Mouse (Mus musculus) hindbrain, embryonic 16.5 days (tissue): ENCODE measurements at regions not wholly inside any gene's neighbourhood (a gene's known extent, or its start where the extent isn't known, plus 50 kb on each side); places are given as distances from the start of the nearest gene placed in this dataset.

Source experiments
- ATAC-seq: fragments of 200-750 bp; cut with Nextera tagmentation; 2 replicates; pipeline ENCODE4 v1.8.0; 2017; ENCODE audit warnings: moderate TSS enrichment, moderate library complexity
- H3K27ac ChIP-seq: fragments of 300-500 bp; sonication (generic); 2 replicates; pipeline ENCODE4 v1.5.1; 2014; ENCODE audit warnings: low read depth, mild to moderate bottlenecking, control low read depth, low read length, moderate library complexity
- H3K27me3 ChIP-seq: fragments of 300-500 bp; sonication (generic); replicated peaks from 2 replicates; pipeline ENCODE4 v1.6.1; 2014; ENCODE audit warnings: low read length; ENCODE audit not compliant: control insufficient read depth, insufficient read depth
- H3K36me3 ChIP-seq: fragments of 300-500 bp; sonication (generic); 2 replicates; pipeline ENCODE4 v1.6.1; 2014; ENCODE audit warnings: mild to moderate bottlenecking, low read length, moderate library complexity, mixed read lengths; ENCODE audit not compliant: control insufficient read depth, insufficient read depth
- H3K4me1 ChIP-seq: fragments of 300-500 bp; sonication (generic); 2 replicates; pipeline ENCODE4 v1.6.1; 2014; ENCODE audit warnings: low read depth, low read length; ENCODE audit not compliant: control insufficient read depth, insufficient read depth
- H3K4me2 ChIP-seq: fragments of 300-500 bp; sonication (generic); 2 replicates; pipeline ENCODE4 v1.6.1; 2014; ENCODE audit warnings: mild to moderate bottlenecking, low read length, control low read depth, moderate library complexity
- H3K4me3 ChIP-seq: fragments of 300-500 bp; sonication (generic); 2 replicates; pipeline ENCODE4 v1.5.1; 2014; ENCODE audit warnings: mild to moderate bottlenecking, low read length, control low read depth, moderate library complexity
- H3K9ac ChIP-seq: fragments of 300-500 bp; sonication (generic); 2 replicates; pipeline ENCODE4 v1.6.1; 2014; ENCODE audit warnings: low read depth, mild to moderate bottlenecking, control low read depth, low read length, moderate library complexity
- H3K9me3 ChIP-seq: fragments of 300-500 bp; sonication (generic); 2 replicates; pipeline ENCODE4 v1.6.1; 2014; ENCODE audit warnings: mild to moderate bottlenecking, low read length, moderate library complexity; ENCODE audit not compliant: control insufficient read depth
- WGBS: fragments of 180-500 bp; shearing (Covaris S2); extraction: QIAGEN DNeasy Blood & Tissue Kit; methylation state at CpG from one replicate; pipeline ENCODE4 v1.1.7; 2014; 5-methylcytosine and 5-hydroxymethylcytosine counted together

DNA sequence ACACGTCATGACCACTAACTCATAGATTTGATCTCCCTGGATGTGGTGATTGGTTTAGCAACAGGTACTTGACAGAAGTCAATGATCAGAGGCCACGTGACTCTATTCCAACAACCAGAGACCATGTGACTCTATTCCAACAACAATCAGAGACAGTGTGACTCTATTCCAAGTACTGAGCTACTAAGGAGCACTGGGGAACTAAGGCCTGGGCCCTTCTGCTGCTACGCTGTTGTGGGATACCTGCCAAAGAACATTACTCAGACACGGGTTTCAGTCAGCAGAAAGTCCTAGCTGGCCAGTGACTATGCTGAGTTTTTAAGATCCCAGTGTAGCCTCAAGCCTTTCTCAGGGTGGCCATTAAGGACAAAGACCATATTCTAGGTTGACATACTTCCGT is 66.3 kb upstream of the Smndc1 start:
- 80% methylated on average over 5 of the region's 5 CpGs for whole genome bisulfite sequencing

DNA sequence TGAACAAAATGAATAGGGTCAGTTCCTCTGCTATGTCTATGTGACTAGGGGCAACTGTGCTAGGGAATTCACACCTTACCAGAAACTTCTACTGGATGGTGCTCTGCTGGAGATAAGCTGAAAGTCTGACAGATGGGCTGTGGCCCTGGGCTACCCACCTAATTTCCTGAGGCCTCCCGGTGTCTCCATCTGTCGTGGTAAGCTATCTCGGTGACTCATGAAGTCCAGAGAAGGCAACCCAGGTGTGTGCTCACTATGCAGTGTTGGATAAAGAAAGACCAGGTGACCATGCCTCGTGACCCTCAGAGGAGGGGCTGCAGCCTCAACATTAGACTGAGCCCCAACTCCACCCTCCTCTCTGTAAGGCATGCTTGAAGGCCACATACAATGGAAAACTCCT is 64.2 kb upstream of the Smndc1 start:
- no peak overlapping the region for H3K9ac ChIP-seq
- no peak overlapping the region for H3K4me2 ChIP-seq
- no peak for ATAC-seq
- H3K27me3 ChIP-seq = no peaks in the 10 kb centered on the region
- no peak overlapping the region for H3K4me3 ChIP-seq
- H3K4me1 ChIP-seq = peaks cover 17% of the 10 kb centered on the region
- no peaks in the 10 kb centered on the region for H3K36me3 ChIP-seq
- 84% methylated on average over 4 of the region's 4 CpGs for WGBS
- no peak overlapping the region for H3K27ac ChIP-seq
- H3K9me3 ChIP-seq = no peaks in the 10 kb centered on the region

More for the DNA sequence above, 66.3 kb upstream of the Smndc1 start:
- no peak overlapping the region for H3K27ac ChIP-seq
- no peaks in the 10 kb centered on the region for H3K36me3 ChIP-seq
- H3K9me3 ChIP-seq = no peaks in the 10 kb centered on the region
- H3K27me3 ChIP-seq = no peaks in the 10 kb centered on the region
- no peak for ATAC-seq
- H3K9ac ChIP-seq = no peak overlapping the region
- peaks cover 22% of the 10 kb centered on the region for H3K4me1 ChIP-seq
- H3K4me2 ChIP-seq = no peak overlapping the region
- H3K4me3 ChIP-seq = no peak overlapping the region

DNA sequence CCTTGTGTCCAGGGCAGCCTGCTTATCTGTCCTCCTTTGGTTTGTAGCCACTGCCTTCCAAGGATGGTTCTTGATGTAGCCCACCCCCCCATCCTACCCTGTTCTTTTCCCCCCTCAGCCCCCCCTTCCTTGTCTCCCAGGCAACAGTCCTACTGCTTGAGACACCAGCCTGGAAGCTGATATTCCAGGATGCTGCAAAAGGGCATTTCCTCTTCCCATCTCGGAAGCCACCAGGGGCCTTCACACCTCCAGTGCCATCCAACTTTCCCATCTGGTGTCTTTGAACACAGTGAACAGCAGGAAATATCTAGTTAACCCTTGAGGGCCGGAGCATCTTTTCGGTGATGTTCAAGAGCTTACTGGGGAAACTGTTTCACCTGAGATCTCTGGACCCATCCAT is 63.7 kb upstream of the Smndc1 start:
- H3K4me3 ChIP-seq = no peak overlapping the region
- H3K9me3 ChIP-seq = no peaks in the 10 kb centered on the region
- peak; percentile 55 for ATAC-seq
- WGBS = 51% methylated on average over 3 of the region's 3 CpGs
- no peak overlapping the region for H3K9ac ChIP-seq
- no peak overlapping the region for H3K27ac ChIP-seq
- H3K4me1 ChIP-seq = peaks cover 13% of the 10 kb centered on the region
- no peaks in the 10 kb centered on the region for H3K36me3 ChIP-seq
- no peak overlapping the region for H3K4me2 ChIP-seq
- H3K27me3 ChIP-seq = no peaks in the 10 kb centered on the region

DNA sequence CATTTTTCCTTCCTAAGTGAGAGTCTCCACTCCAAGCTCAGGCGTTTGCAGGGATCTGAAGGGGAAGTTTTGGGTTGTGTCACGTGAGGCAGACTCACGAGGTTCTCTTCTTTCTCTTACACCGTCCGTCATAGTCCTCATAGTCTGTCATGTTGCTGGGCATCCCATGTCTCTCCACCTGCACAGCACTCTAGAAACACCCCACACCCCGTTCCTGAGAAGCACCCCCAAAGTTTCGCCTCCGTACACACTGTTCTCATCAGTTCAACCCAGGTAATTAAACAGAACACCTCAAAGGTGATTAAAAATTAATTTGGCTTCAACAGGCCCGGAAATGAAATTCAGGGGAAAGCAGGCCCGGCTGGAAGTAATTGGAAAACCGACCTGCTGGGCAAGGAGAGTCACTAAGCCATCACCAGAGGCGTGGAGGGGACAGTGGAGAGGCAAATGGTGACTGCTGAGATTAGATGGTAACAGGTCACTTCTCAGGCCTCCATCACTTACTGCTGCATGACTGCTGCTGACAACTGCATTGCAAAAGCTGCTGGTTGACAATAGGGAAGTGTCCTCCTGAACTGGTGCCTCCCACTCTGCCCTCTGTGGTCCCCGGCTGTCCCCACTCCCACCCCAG is 63.1 kb upstream of the Smndc1 start:
- H3K9ac ChIP-seq = no peak overlapping the region
- ATAC-seq = peak; percentile 62
- no peak overlapping the region for H3K4me2 ChIP-seq
- no peaks in the 10 kb centered on the region for H3K36me3 ChIP-seq
- H3K4me3 ChIP-seq = no peak overlapping the region
- peaks cover 9% of the 10 kb centered on the region for H3K4me1 ChIP-seq
- no peaks in the 10 kb centered on the region for H3K9me3 ChIP-seq
- H3K27ac ChIP-seq = no peak overlapping the region; the same call in 1 of the 2 replicates
- 53% methylated on average over 13 of the region's 13 CpGs for whole genome bisulfite sequencing
- no peaks in the 10 kb centered on the region for H3K27me3 ChIP-seq

DNA sequence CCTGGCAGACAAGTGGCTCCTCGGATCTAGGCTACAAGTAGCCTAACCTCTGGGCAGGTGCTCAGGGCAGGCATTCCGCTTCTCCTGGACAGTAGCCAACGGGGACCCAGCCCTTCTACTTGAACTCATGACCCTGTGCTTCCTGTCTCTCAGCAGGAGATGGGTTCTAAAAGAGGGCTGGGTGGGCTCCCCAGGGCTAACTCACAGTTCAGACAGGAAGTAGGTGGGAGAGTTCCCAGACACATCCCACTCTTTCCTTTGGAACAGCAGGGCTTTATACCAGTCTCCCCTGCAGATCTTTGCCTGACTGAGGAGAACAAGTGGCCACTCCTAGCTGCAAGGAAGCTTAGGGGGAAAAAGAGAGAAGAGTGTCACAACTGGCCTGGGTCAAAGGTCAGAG is 62.0 kb upstream of the Smndc1 start:
- Histone ChIP-seq H3K27me3 (no peaks in the 10 kb centered on the region), H3K4me3 (no peak overlapping the region), H3K4me1 (peaks cover 13% of the 10 kb centered on the region), H3K9ac (no peak overlapping the region), H3K9me3 (no peaks in the 10 kb centered on the region), H3K36me3 (no peaks in the 10 kb centered on the region), H3K27ac (no peak overlapping the region), H3K4me2 (no peak overlapping the region)
- ATAC-seq = no peak
- WGBS = 73% methylated on average over 3 of the region's 3 CpGs

DNA sequence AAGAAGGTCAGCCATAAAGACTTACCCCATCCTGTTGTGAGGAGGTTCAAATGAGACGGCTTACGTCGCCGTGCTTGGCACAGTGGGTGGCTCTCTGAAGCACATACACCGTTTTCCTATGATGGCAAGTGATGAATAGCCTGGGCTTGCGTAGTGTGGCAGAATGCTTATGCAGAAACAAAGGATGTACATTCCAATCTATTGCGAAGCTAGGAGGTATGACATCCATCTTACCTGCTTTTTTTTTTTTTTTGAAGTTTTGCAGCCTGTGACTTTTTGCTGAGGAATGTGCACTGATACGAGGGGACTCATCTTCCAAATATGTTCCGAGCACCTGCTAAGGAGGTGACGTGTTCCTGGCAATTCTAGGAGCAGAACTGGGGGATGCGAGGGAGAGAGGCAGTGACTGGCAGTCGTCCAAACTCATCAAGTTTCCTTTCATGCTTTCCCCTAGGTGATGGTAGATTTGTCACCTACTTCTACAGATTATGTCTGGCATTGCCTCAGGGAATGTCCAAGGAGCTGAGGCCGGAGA is 61.1 kb upstream of the Smndc1 start:
- H3K9me3 ChIP-seq = no peaks in the 10 kb centered on the region
- WGBS = 40% methylated on average over 13 of the region's 13 CpGs
- no peak overlapping the region for H3K9ac ChIP-seq
- H3K27ac ChIP-seq = no peak overlapping the region
- H3K27me3 ChIP-seq = no peaks in the 10 kb centered on the region
- peaks cover 13% of the 10 kb centered on the region for H3K4me1 ChIP-seq
- no peak for ATAC-seq
- no peak overlapping the region for H3K4me2 ChIP-seq
- H3K4me3 ChIP-seq = no peak overlapping the region
- no peaks in the 10 kb centered on the region for H3K36me3 ChIP-seq

DNA sequence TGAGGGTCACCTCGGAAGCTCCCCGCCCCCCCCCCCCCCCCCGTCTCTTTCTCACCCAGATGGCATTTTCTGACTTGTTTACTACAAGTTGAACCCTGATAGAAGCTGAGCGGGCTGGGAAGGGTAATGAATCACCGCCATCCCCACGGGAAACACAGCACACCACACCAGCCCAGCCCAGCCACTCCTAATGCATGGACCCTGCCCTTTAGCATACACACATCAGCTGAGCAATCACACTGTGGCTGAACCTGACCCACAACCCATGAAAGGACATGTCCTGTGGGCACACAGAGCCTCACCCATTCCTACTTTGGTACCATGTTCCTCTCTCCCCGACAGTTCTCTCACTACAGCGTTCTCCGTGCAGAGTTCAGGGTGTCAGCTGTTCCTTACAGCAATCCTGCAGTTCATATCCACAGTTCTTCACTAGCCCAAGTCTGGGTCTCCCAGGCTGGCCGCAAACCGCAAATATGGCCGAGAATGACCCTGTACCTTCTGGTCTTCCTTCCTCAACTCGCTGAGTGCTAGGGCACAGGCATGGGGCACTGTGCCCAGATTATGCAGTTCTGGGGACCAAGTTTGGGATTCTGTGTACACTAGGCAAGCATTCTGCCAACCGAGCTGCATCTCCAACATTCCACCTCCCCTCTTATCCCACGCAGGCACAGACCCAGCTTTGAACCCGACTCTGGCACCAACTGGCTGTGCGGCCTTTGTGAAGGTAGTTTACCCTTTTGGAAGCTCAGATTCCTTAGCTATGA is 60.4 kb upstream of the Smndc1 start:
- H3K27me3 ChIP-seq = no peaks in the 10 kb centered on the region
- 72% methylated on average over 15 of the region's 17 CpGs for WGBS
- peaks cover 13% of the 10 kb centered on the region for H3K4me1 ChIP-seq
- no peaks in the 10 kb centered on the region for H3K36me3 ChIP-seq
- no peak overlapping the region for H3K27ac ChIP-seq
- no peak overlapping the region for H3K9ac ChIP-seq
- H3K9me3 ChIP-seq = no peaks in the 10 kb centered on the region
- H3K4me3 ChIP-seq = no peak overlapping the region
- ATAC-seq = no peak
- no peak overlapping the region for H3K4me2 ChIP-seq

DNA sequence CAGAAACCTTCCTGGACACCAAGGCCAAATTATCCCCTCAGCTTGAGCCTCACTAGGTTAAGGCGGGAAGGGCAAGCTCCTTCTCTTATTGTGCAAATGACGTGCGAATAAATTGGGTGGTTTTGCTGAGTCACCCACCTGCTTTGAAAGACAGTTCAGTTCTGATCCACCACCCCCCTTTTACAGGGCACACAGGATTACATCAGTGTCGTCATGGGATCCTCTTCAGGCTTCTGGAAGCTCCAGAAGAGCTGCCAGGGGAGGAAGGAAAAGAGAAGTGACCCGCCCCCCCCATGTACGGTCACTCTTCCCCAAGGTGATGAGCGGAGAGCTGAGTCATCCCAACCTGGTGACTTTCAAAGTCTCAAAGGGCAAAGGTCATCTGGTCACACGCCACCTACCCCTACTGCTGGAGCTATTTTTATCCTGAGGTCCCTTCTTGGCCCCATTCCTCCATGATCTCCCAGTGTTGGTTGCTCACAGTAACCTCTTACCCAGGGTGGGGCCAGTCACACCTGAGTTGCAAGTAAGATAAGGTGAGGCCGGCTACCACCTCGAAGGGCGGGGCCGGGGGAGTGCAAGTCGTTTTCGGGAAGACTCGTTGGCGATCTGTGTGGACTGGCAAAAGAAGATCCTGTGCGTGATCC is 58.9 kb upstream of the Smndc1 start:
- 85% methylated on average over 17 of the region's 17 CpGs for WGBS
- peaks cover 13% of the 10 kb centered on the region for H3K4me1 ChIP-seq

DNA sequence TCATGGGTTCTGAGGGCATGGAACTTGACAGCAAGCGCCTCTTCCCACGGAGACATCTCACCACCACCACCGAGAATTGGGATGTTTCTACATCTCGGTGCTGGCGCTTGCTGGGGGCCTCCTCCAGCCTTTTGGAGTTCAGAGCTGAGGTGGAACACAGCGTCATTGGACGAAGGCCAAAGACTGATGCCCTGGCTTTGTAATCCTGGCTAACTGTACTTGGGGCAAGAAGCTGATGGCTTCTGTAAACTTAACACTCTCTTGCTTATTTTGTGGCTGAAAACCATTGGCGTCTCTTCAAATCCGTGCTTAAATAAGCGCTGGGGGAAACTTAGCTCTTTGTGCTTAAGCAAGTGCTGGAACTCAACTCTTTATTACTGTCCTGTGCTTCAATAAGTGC is 57.8 kb upstream of the Smndc1 start:
- no peak overlapping the region for H3K27ac ChIP-seq
- no peak overlapping the region for H3K4me2 ChIP-seq
- H3K9ac ChIP-seq = no peak overlapping the region
- no peak for ATAC-seq
- no peak overlapping the region for H3K4me3 ChIP-seq
- no peaks in the 10 kb centered on the region for H3K27me3 ChIP-seq
- 61% methylated on average over 10 of the region's 10 CpGs for WGBS
- no peaks in the 10 kb centered on the region for H3K36me3 ChIP-seq
- peaks cover 5% of the 10 kb centered on the region for H3K4me1 ChIP-seq
- no peaks in the 10 kb centered on the region for H3K9me3 ChIP-seq

More for the DNA sequence above, 58.9 kb upstream of the Smndc1 start:
- no peaks in the 10 kb centered on the region for H3K36me3 ChIP-seq
- H3K4me3 ChIP-seq = no peak overlapping the region
- no peak overlapping the region for H3K4me2 ChIP-seq
- H3K9ac ChIP-seq = no peak overlapping the region
- H3K27ac ChIP-seq = no peak overlapping the region
- H3K27me3 ChIP-seq = no peaks in the 10 kb centered on the region
- ATAC-seq = no peak
- H3K9me3 ChIP-seq = no peaks in the 10 kb centered on the region
